Mouse (Mus musculus) adrenal gland (tissue): ENCODE data around the gene Lpar6.

ENCODE experiments used
- intact Hi-C: fragments of 180-260 bp; cut with DNase I; formaldehyde crosslinking; loops from one replicate; pipeline ENCODE4 v1.15.1; 2025
- long read RNA-seq, 2 experiments: library from polyadenylated mRNA; unstranded; transcript quantifications; one replicate each; pipeline ENCODE4 v2.0.0; 2020; ENCODE audit warnings: borderline replicate concordance in 1 of 2; ENCODE audit not compliant: insufficient replicate concordance in 1 of 2

Lpar6 gene
- long read RNA-seq, experiment 1, result 0 reads
- long read RNA-seq, experiment 2, full-length matches to known transcripts, result 8 of 8 reads
- long read RNA-seq, experiment 2, partial matches to known transcripts, result 0 of 8 reads
- long read RNA-seq, experiment 2, other reads (novel, unspliced or antisense), result 0 of 8 reads

DNA sequence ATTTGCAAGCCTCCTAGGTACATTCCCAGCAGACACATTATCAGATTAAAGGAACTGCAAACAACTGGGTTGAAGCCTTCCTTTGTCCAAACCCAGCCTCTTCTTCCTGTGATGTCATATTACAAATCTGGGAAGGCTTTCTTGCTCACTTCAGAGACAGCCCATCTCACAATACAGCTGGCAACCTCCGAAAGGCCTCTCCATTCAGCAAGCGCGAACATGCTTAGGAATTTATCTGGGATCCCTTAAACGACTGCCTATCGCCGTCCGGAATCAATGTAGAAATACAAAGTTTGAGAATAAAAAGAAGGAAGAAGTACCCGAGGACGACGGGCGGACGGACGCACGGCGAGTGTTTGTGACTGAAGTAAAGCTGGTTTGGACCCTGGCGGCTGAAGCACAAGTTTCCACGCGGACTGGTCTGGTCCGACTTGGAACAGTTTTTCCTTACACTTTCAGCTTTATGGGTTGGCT lies at the start of gene Lpar6:
TSS of gene Lpar6 (plus strand) at position 48 of the 474 bp plus-strand sequence.
- intact Hi-C loops, result loop anchor here (5.0 kb wide), 1 partner anchor 96 kb away; no protein-coding TSS in a partner anchor

DNA sequence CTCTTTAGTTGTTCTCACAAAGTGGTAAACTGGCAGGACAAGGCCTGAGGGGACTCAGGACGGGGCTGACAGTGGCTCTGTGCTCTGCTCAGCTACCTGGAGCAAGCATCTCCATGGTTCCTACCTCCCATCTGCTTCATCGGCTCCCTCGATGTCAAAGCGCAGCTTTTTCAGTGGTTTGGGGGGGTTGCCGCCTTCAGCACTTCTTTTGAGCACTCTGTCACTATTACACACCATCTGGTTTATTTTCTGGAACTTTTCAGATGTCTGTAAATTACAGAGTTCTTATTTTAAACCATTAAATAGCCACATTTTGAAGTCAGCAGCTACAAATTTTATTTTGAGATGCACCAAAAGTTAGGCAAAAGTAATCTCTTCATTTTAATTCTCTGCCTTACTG lies 38.6 kb upstream of the Lpar6 start:
- intact Hi-C loops, result no loop called here

DNA sequence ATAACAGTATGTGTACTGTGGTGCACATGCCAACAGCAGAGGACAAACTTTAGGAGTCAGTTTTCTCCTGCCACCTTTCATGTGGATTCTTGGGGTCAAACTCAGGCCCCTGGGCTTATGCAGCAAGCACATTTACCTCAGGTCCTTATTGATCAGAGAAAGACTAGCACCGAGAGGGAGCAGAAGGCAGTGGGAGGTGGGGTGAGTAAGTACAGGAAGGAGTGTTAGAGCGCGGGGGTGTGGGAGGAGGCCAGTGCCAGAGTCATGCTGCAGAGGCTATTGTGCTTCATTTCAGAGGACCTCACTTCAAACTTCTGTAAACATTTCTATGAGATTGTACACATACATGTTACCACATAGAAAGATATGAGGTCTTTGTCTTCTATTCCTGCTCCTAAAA lies 36.2 kb upstream of the Lpar6 start:
- intact Hi-C loops, result no loop called here

- intact Hi-C loops, result no loop called here
These were observed 33.7 kb upstream of the Lpar6 start for GRCm38 (mm10) chr14:73204016-73204415.

DNA sequence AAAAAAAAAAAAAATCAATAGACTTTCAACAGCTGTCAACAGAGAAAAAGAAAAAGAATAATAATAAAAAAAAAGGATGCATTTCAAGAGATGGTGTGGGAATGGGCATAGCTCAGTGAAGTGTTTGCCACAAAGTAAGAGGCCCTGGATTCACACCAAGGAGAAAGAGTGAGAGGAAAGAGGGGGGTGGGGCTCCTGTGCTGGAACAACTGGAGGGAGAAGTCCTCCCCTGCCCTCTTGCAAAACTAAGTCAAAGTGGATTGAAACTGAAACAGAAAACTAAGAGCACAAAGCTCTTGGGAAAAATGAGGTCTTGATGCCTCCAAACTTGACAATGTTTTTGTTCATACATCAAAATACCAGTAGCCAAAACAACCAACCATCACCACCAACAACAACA lies 28.4 kb upstream of the Lpar6 start:
- intact Hi-C loops, result no loop called here

DNA sequence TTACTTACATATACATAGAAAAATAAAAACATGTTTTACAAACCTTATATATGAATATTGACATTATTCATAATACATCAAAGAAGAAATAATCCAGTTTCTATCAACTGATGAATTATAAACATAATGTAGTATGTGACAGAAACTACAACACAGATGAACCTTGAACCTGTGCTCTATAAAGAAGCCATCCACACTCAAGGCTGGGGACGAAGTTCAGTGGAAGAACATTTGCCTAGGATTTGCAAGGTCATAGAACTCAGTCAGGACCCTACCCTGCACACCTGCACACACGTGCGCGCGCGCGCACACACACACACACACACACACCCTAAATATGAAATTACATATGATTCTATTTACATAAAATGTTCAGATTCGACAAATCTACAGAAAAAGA lies 27.5 kb upstream of the Lpar6 start:
- intact Hi-C loops, result no loop called here

DNA sequence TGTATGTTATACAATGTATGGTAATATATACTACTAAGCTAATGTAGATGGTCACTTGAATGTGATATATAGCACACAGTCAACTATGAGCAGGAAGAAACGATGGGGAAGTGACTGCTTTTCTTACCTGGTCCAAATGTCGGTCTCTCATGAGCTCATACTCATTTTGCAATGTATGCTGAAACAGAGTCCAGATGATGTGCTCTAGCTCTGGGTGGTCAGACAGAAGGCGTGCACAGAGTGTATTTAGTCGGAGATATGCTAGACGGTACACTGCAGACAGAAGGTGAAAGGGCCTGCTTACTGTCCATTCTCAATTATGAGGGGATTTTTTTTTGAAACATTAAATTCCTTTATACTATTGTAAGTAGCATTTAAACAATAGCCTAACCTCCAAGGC lies 26.2 kb upstream of the Lpar6 start:
- intact Hi-C loops, result no loop called here

- intact Hi-C loops, result no loop called here
These were observed 20.6 kb upstream of the Lpar6 start for GRCm38 (mm10) chr14:73217062-73217461.

DNA sequence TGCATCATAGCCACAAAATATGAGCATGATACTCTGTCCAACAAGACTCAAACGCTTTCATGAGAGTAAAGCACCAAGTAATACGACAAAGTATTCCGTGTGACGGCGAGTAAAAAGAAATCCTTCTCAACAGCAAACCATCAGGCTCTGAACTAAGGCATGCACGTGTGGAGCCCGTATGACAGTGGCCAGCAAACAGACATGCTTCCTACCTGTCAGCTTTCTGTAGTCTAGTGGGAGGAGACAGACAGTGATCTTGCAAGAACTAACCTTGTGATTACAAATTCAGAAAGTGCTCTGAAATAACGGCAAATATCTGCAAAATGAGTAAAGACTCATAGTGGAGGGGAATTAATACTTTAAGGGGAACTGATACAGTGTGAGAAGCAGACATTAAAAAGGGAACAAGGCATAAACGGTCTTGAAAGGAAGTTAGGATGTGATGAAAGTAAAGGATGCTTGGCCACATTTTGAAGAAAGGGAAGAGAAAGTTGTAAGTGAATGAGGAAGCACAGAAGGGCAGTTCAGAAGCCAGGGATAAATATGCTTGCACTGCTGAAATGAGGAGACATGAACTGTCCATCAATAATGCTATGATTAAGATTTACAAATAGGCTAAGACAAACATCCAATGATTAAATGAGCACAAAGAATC lies 15.3 kb upstream of the Lpar6 start:
- intact Hi-C loops, result no loop called here

- intact Hi-C loops, result no loop called here
These were observed 11.3 kb upstream of the Lpar6 start for GRCm38 (mm10) chr14:73226346-73226745.

GRCm38 (mm10) chr14:73226849-73227248 lies 10.8 kb upstream of the Lpar6 start:
- intact Hi-C loops, result no loop called here

DNA sequence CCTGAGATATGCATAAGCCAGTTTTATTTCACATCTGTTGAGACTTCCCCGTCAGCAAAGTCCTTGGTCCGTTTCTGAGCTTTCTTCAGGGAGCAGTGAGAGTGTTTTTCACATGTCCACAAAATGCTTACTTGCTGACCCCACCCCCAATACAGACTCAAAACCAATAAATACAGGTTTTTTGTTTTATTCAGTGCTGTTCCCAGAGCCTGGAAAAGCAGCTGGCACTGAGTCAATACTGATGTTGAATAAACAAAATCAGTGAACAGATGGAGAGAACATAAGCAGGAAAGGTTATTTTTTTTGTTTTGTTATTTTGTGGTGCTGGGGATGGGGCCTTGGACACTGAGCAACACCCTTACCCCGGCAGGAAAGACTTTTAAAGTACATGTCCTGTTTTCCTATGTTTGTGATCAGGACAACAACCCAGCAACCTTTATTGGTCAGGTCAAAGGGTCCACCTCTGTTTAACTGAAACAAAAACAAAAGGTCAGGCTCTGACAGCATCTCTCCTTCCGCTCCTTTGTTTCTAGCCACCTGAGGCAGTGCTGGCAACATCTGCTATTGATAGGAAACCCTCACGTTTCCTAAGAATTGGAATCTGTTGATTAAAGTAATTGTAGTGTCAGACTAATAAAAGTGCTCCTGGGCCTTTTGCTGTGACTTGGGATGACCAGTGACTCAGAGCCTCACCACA lies 6.3 kb upstream of the Lpar6 start:
- intact Hi-C loops, result no loop called here

DNA sequence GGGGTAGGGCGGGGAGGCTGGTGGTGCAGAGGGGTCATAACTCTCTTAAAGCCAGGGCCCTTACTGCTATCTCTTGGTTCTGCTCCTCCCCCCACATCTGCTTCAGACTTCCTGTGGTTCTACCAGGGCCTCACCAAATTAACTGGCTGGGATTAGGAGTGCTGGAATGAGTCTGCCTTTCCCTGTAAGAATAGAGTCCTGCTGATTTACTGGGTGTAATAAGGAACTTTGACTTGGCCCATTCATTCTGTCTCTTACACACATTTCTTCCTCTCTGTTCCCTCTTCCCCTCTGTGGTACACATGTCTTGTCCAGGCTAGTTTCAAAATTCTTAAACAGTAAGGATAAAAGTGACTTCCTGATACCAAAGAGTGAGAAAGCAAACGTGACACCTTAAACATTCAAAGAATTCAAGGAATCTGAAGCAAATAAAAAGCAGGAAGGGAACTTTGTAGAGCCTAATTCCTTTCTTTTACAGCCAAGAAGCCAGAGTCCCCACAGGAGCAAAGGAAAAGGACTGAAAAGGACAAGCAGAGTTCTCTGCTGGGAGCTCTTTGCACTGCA lies 3.1 kb upstream of the Lpar6 start:
- intact Hi-C loops, result loop anchor here (5.0 kb wide), 1 partner anchor 92 kb away; no protein-coding TSS in a partner anchor

DNA sequence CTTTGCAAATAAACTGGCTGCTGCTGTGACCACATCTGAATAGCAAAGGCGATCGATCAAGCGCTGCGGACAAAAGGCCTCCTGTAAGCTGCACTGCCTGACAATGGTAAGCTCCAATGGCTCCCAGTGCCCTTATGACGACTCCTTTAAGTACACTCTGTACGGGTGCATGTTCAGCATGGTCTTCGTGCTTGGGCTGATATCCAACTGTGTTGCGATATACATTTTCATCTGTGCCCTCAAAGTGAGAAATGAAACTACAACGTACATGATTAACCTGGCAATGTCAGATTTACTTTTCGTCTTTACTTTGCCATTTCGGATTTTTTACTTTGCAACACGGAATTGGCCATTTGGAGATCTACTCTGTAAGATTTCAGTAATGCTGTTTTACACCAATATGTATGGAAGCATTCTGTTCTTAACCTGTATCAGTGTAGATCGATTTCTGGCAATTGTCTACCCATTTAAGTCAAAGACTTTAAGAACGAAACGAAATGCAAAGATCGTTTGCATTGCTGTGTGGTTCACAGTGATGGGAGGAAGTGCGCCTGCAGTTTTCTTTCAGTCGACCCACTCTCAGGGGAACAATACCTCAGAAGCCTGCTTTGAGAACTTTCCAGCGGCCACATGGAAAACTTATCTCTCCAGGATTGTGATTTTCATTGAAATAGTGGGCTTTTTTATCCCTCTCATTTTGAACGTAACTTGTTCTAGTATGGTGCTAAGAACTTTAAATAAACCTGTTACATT lies 979 bp downstream of the Lpar6 start:
- intact Hi-C loops, result loop anchor here (5.0 kb wide), 1 partner anchor 96 kb away; no protein-coding TSS in a partner anchor

GRCm38 (mm10) chr14:73239291-73239690 lies 1.6 kb downstream of the Lpar6 start:
- intact Hi-C loops, result loop anchor here (5.0 kb wide), 1 partner anchor 97 kb away; no protein-coding TSS in a partner anchor

- intact Hi-C loops, result loop anchor here (5.0 kb wide), 1 partner anchor 98 kb away; no protein-coding TSS in a partner anchor
These were observed 2.2 kb downstream of the Lpar6 start for GRCm38 (mm10) chr14:73239857-73240256.

DNA sequence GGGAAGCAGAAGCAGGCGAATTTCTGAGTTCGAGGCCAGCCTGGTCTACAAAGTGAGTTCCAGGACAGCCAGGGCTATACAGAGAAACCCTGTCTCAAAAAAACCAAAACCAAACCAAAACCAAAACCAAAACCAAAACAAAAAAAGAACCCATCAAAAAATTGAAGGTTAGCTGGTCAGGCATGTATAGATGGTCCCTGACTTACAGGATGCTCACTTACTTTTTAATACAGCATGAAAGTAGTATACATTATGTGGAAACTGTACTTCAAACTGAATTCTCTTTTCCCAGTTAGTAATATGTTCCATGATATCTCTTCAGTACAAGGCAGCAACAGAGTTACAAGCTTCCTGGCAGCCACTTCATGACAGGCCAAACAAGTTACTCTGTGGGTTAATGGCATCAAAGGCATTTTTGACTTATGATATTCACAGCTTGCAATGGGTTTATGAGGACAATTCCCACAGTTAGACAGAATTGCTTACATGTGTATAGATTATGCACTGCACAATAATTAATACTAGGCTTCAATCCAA lies 6.4 kb downstream of the Lpar6 start:
- intact Hi-C loops, result no loop called here

- intact Hi-C loops, result no loop called here
These were observed 12.4 kb downstream of the Lpar6 start for GRCm38 (mm10) chr14:73250056-73250455.

GRCm38 (mm10) chr14:73252276-73252675 lies 14.6 kb downstream of the Lpar6 start:
- intact Hi-C loops, result no loop called here

GRCm38 (mm10) chr14:73253453-73254251 lies 16.0 kb downstream of the Lpar6 start:
- intact Hi-C loops, result no loop called here
